Comparison of ENCODE assay signal across 19 mouse cellular contexts in the genomic region with DNA sequence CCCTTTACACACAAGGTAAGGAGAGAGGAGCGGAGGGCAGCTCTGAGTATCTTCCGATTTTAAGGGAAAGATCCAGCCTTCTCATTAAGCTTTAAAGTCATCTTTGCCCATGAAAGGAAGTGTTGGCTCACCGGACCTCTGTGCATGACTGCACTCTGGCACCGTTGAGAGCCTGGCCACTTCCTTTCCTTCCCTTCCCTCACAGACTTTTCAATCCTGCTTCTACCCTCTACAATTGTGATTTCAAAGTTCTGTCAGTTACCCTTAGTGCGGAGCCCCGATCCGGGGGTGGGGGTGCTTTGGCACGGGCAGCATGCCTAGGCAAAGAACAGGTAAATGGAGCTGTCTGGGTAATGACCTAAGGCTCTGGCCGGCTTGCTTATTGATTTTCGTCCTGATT.
DNase-seq lines count a peak whose midpoint lies in the region; ATAC-seq and TF ChIP-seq lines count a peak whose summit lies in the region.
"Had no signal": no experiment of that assay in that cellular context is flagged by ENCODE, and none has a peak within 500 bp of the region (broad histone marks: within the 10 kb centered on the region; RNA-seq: fewer than 3 reads in every experiment).

No protein-coding gene starts in this region.

- TF ChIP-seq POLR2A in ES-Bruce4 (IDR thresholded peaks at IDR 0.05; ENCODE audit: insufficient read depth, low read length): no peak

- TF ChIP-seq CTCF in E14TG2a.4 (conservative IDR thresholded peaks at IDR 0.05; ENCODE audit: low read length) (no peak), ES-Bruce4 (IDR thresholded peaks at IDR 0.05; ENCODE audit: low read depth, low read length) (no peak)
- TF ChIP-seq CTCF in kidney, postnatal 0 days (IDR thresholded peaks at IDR 0.05; ENCODE audit: low read depth): no peak

- H3K9me3 ChIP-seq in heart, embryonic 16.5 days (replicated peaks; ENCODE audit: control insufficient read depth, low read length): no peaks in the 10 kb centered on the region
- H3K9me3 ChIP-seq in E14TG2a.4 (ENCODE audit: low read length): no peaks in the 10 kb centered on the region
- no peaks in the 10 kb centered on the region for H3K9me3 ChIP-seq in ES-Bruce4 (replicated peaks; ENCODE audit: control insufficient read depth, insufficient read depth, low read length, poor library complexity, severe bottlenecking)
- no peaks in the 10 kb centered on the region for H3K9me3 ChIP-seq in kidney, postnatal 0 days (replicated peaks; ENCODE audit: low read length)
- H3K9me3 ChIP-seq: forebrain, embryonic 13.5 days; hindbrain, embryonic 12.5 days; intestine, embryonic 15.5 days; limb, embryonic 13.5 days; midbrain, embryonic 10.5 days; neural tube, embryonic 13.5 days had no signal

- H3K27me3 ChIP-seq in heart, embryonic 16.5 days (ENCODE audit: control insufficient read depth, insufficient read depth, low read length): no peaks in the 10 kb centered on the region
- H3K27me3 ChIP-seq in E14TG2a.4 (ENCODE audit: insufficient read depth, low read length) (no peaks in the 10 kb centered on the region), ES-Bruce4 (ENCODE audit: control insufficient read depth, insufficient read depth, low read length, poor library complexity, severe bottlenecking) (no peaks in the 10 kb centered on the region)
- no peaks in the 10 kb centered on the region for H3K27me3 ChIP-seq in kidney, postnatal 0 days (ENCODE audit: insufficient read depth, low read length)
- H3K27me3 ChIP-seq: forebrain, embryonic 13.5 days; hindbrain, embryonic 12.5 days; intestine, embryonic 15.5 days; limb, embryonic 13.5 days; neural tube, embryonic 13.5 days had no signal

- WGBS in heart, embryonic 16.5 days: 58% methylated on average over 10 of the region's 10 CpGs
- WGBS in kidney, postnatal 0 days: 50% methylated on average over 10 of the region's 10 CpGs

- DNase-seq in heart, postnatal 25 days (ENCODE audit: low spot score): no peak
- DNase-seq in kidney, postnatal 0 days (ENCODE audit: low spot score): no peak
- DNase-seq in MN1 (ENCODE audit: low spot score): no peak
- no peak for DNase-seq in left cerebral cortex, postnatal 4 days
- DNase-seq: adrenal gland, postnatal 10 days; cerebellum, adult 11 months; cerebellum, postnatal 25 days; gastrocnemius, postnatal 36 days; lung, postnatal 4 days; right cerebral cortex, postnatal 14 days had no signal

- no peak for ATAC-seq in heart, embryonic 16.5 days (replicated peaks; ENCODE audit: extremely low read depth, insufficient read depth, low FRiP score)
- no peak for ATAC-seq in kidney, postnatal 0 days (replicated peaks; ENCODE audit: low FRiP score, low read depth)
- ATAC-seq: forebrain, embryonic 13.5 days; intestine, embryonic 15.5 days had no signal

- intact Hi-C loops in heart, postnatal 25 days (cut with DNase I): no loop called here
- intact Hi-C loops in left cerebral cortex, postnatal 4 days (cut with DNase I): no loop called here

- no peak overlapping the region for H3K4me3 ChIP-seq in heart, embryonic 16.5 days (ENCODE audit: low read length)
- H3K4me3 ChIP-seq in E14TG2a.4 (replicated peaks; ENCODE audit: low read length) (peak overlapping the region; percentile 54), ES-Bruce4 (ENCODE audit: low read depth, low read length) (no peak overlapping the region)
- H3K4me3 ChIP-seq in kidney, postnatal 0 days (replicated peaks; ENCODE audit: low read depth, low read length): no peak overlapping the region
- H3K4me3 ChIP-seq: forebrain, embryonic 13.5 days; hindbrain, embryonic 12.5 days; intestine, embryonic 15.5 days; limb, embryonic 13.5 days; midbrain, embryonic 10.5 days; neural tube, embryonic 13.5 days had no signal

- no peak overlapping the region for H3K4me2 ChIP-seq in heart, embryonic 16.5 days (ENCODE audit: low read depth, low read length)
- peak overlapping the region; percentile 23 for H3K4me2 ChIP-seq in kidney, postnatal 0 days (ENCODE audit: low read length)
- H3K4me2 ChIP-seq: forebrain, embryonic 13.5 days; hindbrain, embryonic 12.5 days; intestine, embryonic 15.5 days; limb, embryonic 13.5 days; neural tube, embryonic 13.5 days had no signal

- H3K27ac ChIP-seq in heart, embryonic 16.5 days (ENCODE audit: low read length): peak overlapping the region; percentile 84
- H3K27ac ChIP-seq in ES-Bruce4 (ENCODE audit: insufficient read depth, low read length): no peak overlapping the region
- 0 out of 2 replicates have a peak overlapping the region, but pooled peaks have one; percentile 21 for H3K27ac ChIP-seq in kidney, postnatal 0 days
- H3K27ac ChIP-seq: forebrain, embryonic 13.5 days; hindbrain, embryonic 12.5 days; intestine, embryonic 15.5 days; limb, embryonic 13.5 days; midbrain, embryonic 10.5 days; neural tube, embryonic 13.5 days had no signal

- no peaks in the 10 kb centered on the region for H3K36me3 ChIP-seq in heart, embryonic 16.5 days (ENCODE audit: control insufficient read depth, insufficient read depth)
- peaks cover 17% of the 10 kb centered on the region; the same call in 1 of the 2 replicates for H3K36me3 ChIP-seq in E14TG2a.4 (ENCODE audit: insufficient read depth, low read length)
- H3K36me3 ChIP-seq in ES-Bruce4 (ENCODE audit: control insufficient read depth, insufficient read depth, low read length, poor library complexity, severe bottlenecking): no peaks in the 10 kb centered on the region
- no peaks in the 10 kb centered on the region for H3K36me3 ChIP-seq in kidney, postnatal 0 days (ENCODE audit: insufficient read depth, low read length)
- H3K36me3 ChIP-seq: hindbrain, embryonic 12.5 days; limb, embryonic 13.5 days; neural tube, embryonic 13.5 days had no signal

- H3K4me1 ChIP-seq in heart, embryonic 16.5 days (ENCODE audit: control insufficient read depth, insufficient read depth, low read length): peaks cover 56% of the 10 kb centered on the region
- peaks cover 70% of the 10 kb centered on the region for H3K4me1 ChIP-seq in E14TG2a.4 (replicated peaks; ENCODE audit: low read depth, low read length)
- no peaks in the 10 kb centered on the region for H3K4me1 ChIP-seq in ES-Bruce4 (ENCODE audit: control insufficient read depth, insufficient read depth, low read length)
- peaks cover 35% of the 10 kb centered on the region for H3K4me1 ChIP-seq in kidney, postnatal 0 days (replicated peaks; ENCODE audit: insufficient read depth, low read length)

- H3K9ac ChIP-seq in heart, embryonic 16.5 days (ENCODE audit: low read length): peak overlapping the region; percentile 45
- H3K9ac ChIP-seq in ES-Bruce4 (ENCODE audit: low read depth, poor library complexity, severe bottlenecking): peak overlapping the region; percentile 63
- H3K9ac ChIP-seq in kidney, postnatal 0 days (ENCODE audit: low read depth, low read length): no peak overlapping the region
- H3K9ac ChIP-seq: forebrain, embryonic 13.5 days; hindbrain, embryonic 12.5 days; intestine, embryonic 15.5 days; limb, embryonic 13.5 days; neural tube, embryonic 13.5 days had no signal

- no peak for TF ChIP-seq EP300 in ES-Bruce4 (IDR thresholded peaks at IDR 0.05; ENCODE audit: insufficient read depth, low read depth, low read length)
